Mouse (Mus musculus): ENCODE measurements around the gene Raf1. TPM values are rescaled to one million over a fixed set of nuclear protein-coding genes. Genes with fewer than 3 reads are reported as not detected.

Gene Raf1
- 133 TPM in 2 replicates for polyA plus RNA-seq (2016; fragmentation: Nextera tagmentation; extraction: Ambion mirVana)

DNA sequence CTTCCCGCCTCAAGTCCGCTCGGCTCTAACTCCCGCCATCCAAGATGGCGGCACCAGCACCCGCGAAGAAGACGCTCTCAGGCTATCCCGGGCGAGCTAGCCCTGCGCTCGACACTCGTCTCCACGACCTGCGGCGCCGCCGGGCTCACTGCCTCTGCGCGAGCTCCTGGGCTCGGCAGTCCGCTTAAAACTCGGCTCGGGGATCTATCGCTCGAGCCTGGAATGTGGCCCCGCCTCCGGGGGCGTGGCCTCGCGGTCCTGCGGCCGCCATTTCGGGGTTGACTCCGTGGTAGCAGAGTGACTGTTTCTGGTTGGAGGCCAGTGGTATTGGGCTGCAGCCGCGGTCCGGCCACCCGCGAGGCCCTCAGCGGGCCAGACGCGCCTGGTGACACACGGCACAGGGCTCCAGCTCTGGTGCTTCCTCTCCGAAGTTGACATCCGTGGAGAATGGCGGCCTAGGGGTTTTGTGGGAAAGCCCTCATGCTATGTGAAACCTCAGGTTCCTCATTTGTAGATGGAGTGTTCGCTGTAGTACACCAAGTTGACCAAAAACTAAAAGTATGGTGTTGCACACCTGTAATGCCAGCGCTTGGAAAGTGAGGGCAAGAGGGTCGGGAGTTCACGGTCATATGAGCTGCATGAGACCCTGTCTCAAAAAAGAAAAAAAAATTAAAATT, at the start of gene Raf1:
TSS of gene Raf1 (minus strand) at position 184 of the 677 bp plus-strand sequence.
- Histone ChIP-seq H3K27me3 (no peaks in the 10 kb centered on the region), H3K4me1 (peaks cover 11% of the 10 kb centered on the region), H3K27ac (peak within 1 kb of the TSS; percentile 98), H3K4me2 (replicated peaks) (peak within 1 kb of the TSS; percentile 71), H3K9me3 (no peaks in the 10 kb centered on the region), H3K9ac (peak within 1 kb of the TSS; percentile 98), H3K36me3 (no peaks in the 10 kb centered on the region), H3K4me3 (peak within 1 kb of the TSS; percentile 96)
- 1% methylated on average over 51 of the region's 51 CpGs for WGBS
- peak; percentile 99 for ATAC-seq (ENCODE audit: insufficient number of reproducible peaks, insufficient read depth, low FRiP score, low TSS enrichment)

- H3K4me2 ChIP-seq (replicated peaks) = no peak overlapping the region
- no peaks in the 10 kb centered on the region for H3K27me3 ChIP-seq
- H3K4me3 ChIP-seq = no peak overlapping the region
- 81% methylated on average over 5 of the region's 5 CpGs for WGBS
- no peaks in the 10 kb centered on the region for H3K9me3 ChIP-seq
- peaks cover 12% of the 10 kb centered on the region; the same call in 1 of the 2 replicates for H3K4me1 ChIP-seq
- no peak overlapping the region for H3K9ac ChIP-seq
- no peak overlapping the region for H3K27ac ChIP-seq
- ATAC-seq (ENCODE audit: insufficient number of reproducible peaks, insufficient read depth, low FRiP score, low TSS enrichment) = no peak
- H3K36me3 ChIP-seq = no peaks in the 10 kb centered on the region
These were observed 45.8 kb upstream of the Raf1 start for GRCm38 (mm10) chr6:115722246-115722645.

- no peaks in the 10 kb centered on the region for H3K27me3 ChIP-seq
- H3K36me3 ChIP-seq = no peaks in the 10 kb centered on the region
- WGBS = under 1% methylated on average over 15 of the region's 15 CpGs
- no peaks in the 10 kb centered on the region for H3K9me3 ChIP-seq
- H3K4me3 ChIP-seq = no peak overlapping the region
- H3K27ac ChIP-seq = no peak overlapping the region
- no peak overlapping the region for H3K9ac ChIP-seq
- ATAC-seq (ENCODE audit: insufficient number of reproducible peaks, insufficient read depth, low FRiP score, low TSS enrichment) = peak; percentile 73; the same call in 1 of the 2 replicates
- peak overlapping the region; percentile 39 for H3K4me2 ChIP-seq (replicated peaks)
- peaks cover 14% of the 10 kb centered on the region; the same call in 1 of the 2 replicates for H3K4me1 ChIP-seq
These were observed 41.5 kb upstream of the Raf1 start for GRCm38 (mm10) chr6:115717715-115718558.

- WGBS = 14% methylated on average over 8 of the region's 8 CpGs
- peak overlapping the region; percentile 8; the same call in 1 of the 2 replicates for H3K4me3 ChIP-seq
- ATAC-seq (ENCODE audit: insufficient number of reproducible peaks, insufficient read depth, low FRiP score, low TSS enrichment) = peak; percentile 53; the same call in 1 of the 2 replicates
These were observed 40.7 kb upstream of the Raf1 start for GRCm38 (mm10) chr6:115717101-115717652.

DNA sequence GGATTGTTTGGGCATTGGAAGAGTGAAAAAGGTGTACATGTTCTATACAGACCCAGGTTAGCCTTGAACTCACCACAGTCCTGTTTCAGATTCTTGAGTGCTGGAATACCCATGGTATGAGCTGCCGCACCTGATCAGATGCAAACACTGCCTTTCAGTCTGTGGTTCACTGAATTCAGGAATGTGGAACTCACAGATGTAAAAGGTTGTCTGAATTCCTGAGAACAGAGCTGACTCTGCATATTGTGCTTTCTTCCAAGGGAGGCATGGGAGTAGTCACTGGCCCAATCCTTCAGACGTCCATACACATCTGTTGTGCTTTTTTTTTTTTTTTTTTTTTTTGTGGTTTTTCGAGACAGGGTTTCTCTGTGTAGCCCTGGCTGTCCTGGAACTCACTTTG, 34.8 kb upstream of the Raf1 start:
- no peak overlapping the region for H3K4me2 ChIP-seq (replicated peaks)
- H3K4me1 ChIP-seq = no peaks in the 10 kb centered on the region
- WGBS = 73% methylated on average over 3 of the region's 3 CpGs
- no peaks in the 10 kb centered on the region for H3K36me3 ChIP-seq
- no peak overlapping the region for H3K4me3 ChIP-seq
- no peak overlapping the region for H3K27ac ChIP-seq
- no peak overlapping the region for H3K9ac ChIP-seq
- no peak for ATAC-seq (ENCODE audit: insufficient number of reproducible peaks, insufficient read depth, low FRiP score, low TSS enrichment)
- H3K27me3 ChIP-seq = no peaks in the 10 kb centered on the region
- H3K9me3 ChIP-seq = no peaks in the 10 kb centered on the region

More at GRCm38 (mm10) chr6:115717101-115717652, 40.7 kb upstream of the Raf1 start:
- Histone ChIP-seq H3K27me3 (no peaks in the 10 kb centered on the region), H3K27ac (no peak overlapping the region), H3K9ac (no peak overlapping the region), H3K9me3 (no peaks in the 10 kb centered on the region), H3K36me3 (no peaks in the 10 kb centered on the region), H3K4me1 (peaks cover 14% of the 10 kb centered on the region; the same call in 1 of the 2 replicates), H3K4me2 (replicated peaks) (peak overlapping the region; percentile 39)

DNA sequence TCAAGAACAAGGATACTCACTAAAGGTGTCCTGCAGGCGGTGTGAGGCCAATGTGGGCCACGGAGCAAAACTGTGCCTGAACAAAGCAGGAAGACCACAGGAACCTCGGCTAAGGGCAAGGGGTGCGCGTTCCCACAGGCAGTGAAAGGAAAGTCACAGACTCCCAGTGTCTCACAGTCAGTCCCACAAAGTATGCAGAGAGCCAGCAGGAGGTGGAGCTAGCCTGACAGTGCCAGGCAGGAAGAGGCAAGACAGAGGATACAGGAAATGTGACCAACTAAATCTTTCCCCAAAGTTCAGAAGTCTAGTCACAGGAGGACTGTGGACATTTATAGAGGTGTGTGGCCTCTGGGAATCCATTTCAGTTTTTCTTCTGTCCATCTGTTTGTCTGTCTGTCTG, 26.5 kb upstream of the Raf1 start:
- H3K9ac ChIP-seq = no peak overlapping the region
- no peaks in the 10 kb centered on the region for H3K27me3 ChIP-seq
- 80% methylated on average over 5 of the region's 5 CpGs for WGBS
- no peak overlapping the region for H3K27ac ChIP-seq
- H3K9me3 ChIP-seq = no peaks in the 10 kb centered on the region
- no peak overlapping the region for H3K4me2 ChIP-seq (replicated peaks)
- no peaks in the 10 kb centered on the region for H3K36me3 ChIP-seq
- H3K4me1 ChIP-seq = no peaks in the 10 kb centered on the region
- no peak for ATAC-seq (ENCODE audit: insufficient number of reproducible peaks, insufficient read depth, low FRiP score, low TSS enrichment)
- no peak overlapping the region for H3K4me3 ChIP-seq

DNA sequence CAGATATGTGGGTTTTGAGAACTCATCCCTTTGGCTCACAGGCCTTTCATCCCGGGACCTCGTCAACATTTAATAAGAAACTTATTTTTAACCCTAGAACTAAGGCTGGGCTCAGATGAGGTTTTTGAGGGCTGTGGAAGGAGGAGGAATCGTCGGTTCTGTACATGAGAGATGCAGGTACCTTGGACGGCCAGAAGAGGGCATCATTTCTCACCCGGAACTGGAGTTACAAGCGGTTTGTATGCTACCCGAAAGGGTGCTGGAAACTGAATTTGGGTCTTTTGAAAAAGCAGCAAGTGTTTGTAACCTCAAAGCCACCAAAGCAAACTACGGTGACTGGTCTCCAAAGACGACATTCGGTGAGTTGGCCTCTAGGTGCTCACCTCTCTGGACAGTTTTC, 24.9 kb upstream of the Raf1 start:
- Histone ChIP-seq H3K27me3 (no peaks in the 10 kb centered on the region), H3K4me2 (replicated peaks) (no peak overlapping the region), H3K27ac (no peak overlapping the region), H3K36me3 (no peaks in the 10 kb centered on the region), H3K4me3 (no peak overlapping the region), H3K4me1 (no peaks in the 10 kb centered on the region), H3K9me3 (no peaks in the 10 kb centered on the region), H3K9ac (no peak overlapping the region)
- ATAC-seq (ENCODE audit: insufficient number of reproducible peaks, insufficient read depth, low FRiP score, low TSS enrichment) = no peak
- 56% methylated on average over 11 of the region's 11 CpGs for WGBS

- ATAC-seq (ENCODE audit: insufficient number of reproducible peaks, insufficient read depth, low FRiP score, low TSS enrichment) = no peak
- H3K9ac ChIP-seq = no peak overlapping the region
- no peaks in the 10 kb centered on the region for H3K4me1 ChIP-seq
- no peak overlapping the region for H3K4me2 ChIP-seq (replicated peaks)
- WGBS = 100% methylated on average over 1 of the region's 1 CpGs
- H3K36me3 ChIP-seq = no peaks in the 10 kb centered on the region
- no peak overlapping the region for H3K27ac ChIP-seq
- no peaks in the 10 kb centered on the region for H3K27me3 ChIP-seq
- H3K4me3 ChIP-seq = no peak overlapping the region
- H3K9me3 ChIP-seq = no peaks in the 10 kb centered on the region
These were observed 24.3 kb upstream of the Raf1 start for GRCm38 (mm10) chr6:115700778-115701177.

DNA sequence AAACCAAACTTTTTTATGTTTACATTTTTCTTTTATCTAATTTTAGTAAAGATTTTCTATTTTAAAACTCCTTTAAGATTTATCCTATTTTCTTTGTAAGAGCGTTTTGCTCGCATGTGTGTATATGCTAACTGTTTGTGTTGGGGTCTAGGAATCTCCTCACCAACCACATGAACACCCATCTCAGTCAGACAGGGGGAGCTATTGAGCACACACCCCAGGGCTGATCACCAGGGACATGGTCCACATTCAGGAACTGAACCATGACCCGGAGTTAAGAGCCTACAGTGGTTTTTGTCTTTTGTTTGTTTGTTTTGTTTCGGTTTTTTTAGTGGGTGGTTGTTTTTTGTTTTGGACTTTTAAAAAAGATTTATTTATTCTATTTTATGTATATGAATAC, 22.3 kb upstream of the Raf1 start:
- Histone ChIP-seq H3K4me1 (no peaks in the 10 kb centered on the region), H3K9me3 (no peaks in the 10 kb centered on the region), H3K9ac (no peak overlapping the region), H3K4me3 (no peak overlapping the region), H3K36me3 (no peaks in the 10 kb centered on the region), H3K4me2 (replicated peaks) (no peak overlapping the region), H3K27ac (no peak overlapping the region), H3K27me3 (no peaks in the 10 kb centered on the region)
- ATAC-seq (ENCODE audit: insufficient number of reproducible peaks, insufficient read depth, low FRiP score, low TSS enrichment) = no peak
- 84% methylated on average over 4 of the region's 4 CpGs for WGBS

- no peak overlapping the region for H3K4me3 ChIP-seq
- no peak overlapping the region for H3K9ac ChIP-seq
- 71% methylated on average over 17 of the region's 17 CpGs for whole genome bisulfite sequencing
- no peak overlapping the region for H3K4me2 ChIP-seq (replicated peaks)
- no peak overlapping the region for H3K27ac ChIP-seq
- no peak for ATAC-seq (ENCODE audit: insufficient number of reproducible peaks, insufficient read depth, low FRiP score, low TSS enrichment)
- H3K9me3 ChIP-seq = no peaks in the 10 kb centered on the region
- no peaks in the 10 kb centered on the region for H3K36me3 ChIP-seq
- no peaks in the 10 kb centered on the region for H3K4me1 ChIP-seq
- no peaks in the 10 kb centered on the region for H3K27me3 ChIP-seq
These were observed 21.5 kb upstream of the Raf1 start for GRCm38 (mm10) chr6:115697739-115698558.

DNA sequence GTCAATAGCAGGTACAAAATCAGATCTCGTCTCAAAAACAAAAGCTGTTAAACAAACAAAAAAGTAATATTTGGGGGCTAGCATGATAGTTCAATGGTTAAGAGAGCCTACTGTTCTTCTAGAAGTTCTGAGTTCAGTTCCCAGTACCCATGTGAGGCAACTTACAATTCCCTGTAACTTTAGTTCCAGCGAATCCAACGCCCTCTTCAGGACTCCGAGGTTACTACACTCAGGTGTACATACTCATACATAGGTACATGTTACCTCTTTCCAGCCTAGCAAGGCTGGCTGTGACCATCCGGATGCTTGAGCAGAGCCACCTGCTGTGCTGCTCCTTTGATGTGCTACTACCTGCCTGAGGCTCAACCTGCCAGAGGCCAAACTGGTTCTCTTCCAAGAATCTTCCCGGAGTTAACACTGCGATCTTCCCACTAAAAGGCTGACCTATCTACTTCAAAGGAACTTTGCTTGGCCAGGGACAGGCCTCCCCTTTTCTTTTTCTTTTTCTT, 20.3 kb upstream of the Raf1 start:
- H3K27ac ChIP-seq = no peak overlapping the region
- H3K36me3 ChIP-seq = no peaks in the 10 kb centered on the region
- no peaks in the 10 kb centered on the region for H3K9me3 ChIP-seq
- H3K4me3 ChIP-seq = no peak overlapping the region
- no peak overlapping the region for H3K9ac ChIP-seq
- H3K4me2 ChIP-seq (replicated peaks) = no peak overlapping the region
- no peak for ATAC-seq (ENCODE audit: insufficient number of reproducible peaks, insufficient read depth, low FRiP score, low TSS enrichment)
- 86% methylated on average over 7 of the region's 7 CpGs for WGBS
- no peaks in the 10 kb centered on the region for H3K27me3 ChIP-seq
- no peaks in the 10 kb centered on the region for H3K4me1 ChIP-seq

Data from embryonic facial prominence, embryonic 12.5 days (tissue).